Mouse (Mus musculus): ENCODE measurements around the gene Kcnb1.

- no peak for TF ChIP-seq CTCF (IDR thresholded peaks at IDR 0.05; ENCODE audit: low read depth)
- no peak for TF ChIP-seq EP300 (optimal IDR thresholded peaks at IDR 0.05)
These were observed 19.9 kb upstream of the Kcnb1 start for GRCm38 (mm10) chr2:167209900-167210299.

Data from stomach, postnatal 0 days (tissue).